Mouse (Mus musculus) retina, adult 2 months (tissue): ENCODE results near the gene Pawr.

ENCODE experiments used
- DNase-seq: peaks from one replicate; pipeline ENCODE4 v3.0.0-alpha.2; 2012; ENCODE audit warnings: low read depth, low spot score

Pawr gene

GRCm38 (mm10) chr10:108331784-108332561, at the start of gene Pawr:
TSS of gene Pawr (plus strand) at chr10:108332121.
- peak; percentile 79 for DNase-seq

GRCm38 (mm10) chr10:108282351-108282750, 49.6 kb upstream of the Pawr start:
- no peak for DNase-seq

GRCm38 (mm10) chr10:108283418-108283817, 48.5 kb upstream of the Pawr start:
- no peak for DNase-seq

- no peak for DNase-seq
Measured at GRCm38 (mm10) chr10:108283837-108284236, 48.1 kb upstream of the Pawr start.

GRCm38 (mm10) chr10:108284445-108284844, 47.5 kb upstream of the Pawr start:
- no peak for DNase-seq

- DNase-seq, result no peak
Measured at GRCm38 (mm10) chr10:108284977-108285376, 46.9 kb upstream of the Pawr start.

GRCm38 (mm10) chr10:108286658-108287437, 45.1 kb upstream of the Pawr start:
- no peak for DNase-seq

GRCm38 (mm10) chr10:108287438-108287801, 44.5 kb upstream of the Pawr start:
- no peak for DNase-seq

- no peak for DNase-seq
Measured at GRCm38 (mm10) chr10:108290046-108290445, 41.9 kb upstream of the Pawr start.

- DNase-seq, result no peak
Measured at GRCm38 (mm10) chr10:108291688-108292471, 40.0 kb upstream of the Pawr start.

- no peak for DNase-seq
Measured at GRCm38 (mm10) chr10:108292651-108293050, 39.3 kb upstream of the Pawr start.

GRCm38 (mm10) chr10:108293620-108294195, 38.2 kb upstream of the Pawr start:
- no peak for DNase-seq

- no peak for DNase-seq
Measured at GRCm38 (mm10) chr10:108294766-108295165, 37.2 kb upstream of the Pawr start.

GRCm38 (mm10) chr10:108296446-108296845, 35.5 kb upstream of the Pawr start:
- no peak for DNase-seq

GRCm38 (mm10) chr10:108298261-108298660, 33.7 kb upstream of the Pawr start:
- DNase-seq, result no peak

GRCm38 (mm10) chr10:108298841-108299545, 32.9 kb upstream of the Pawr start:
- DNase-seq, result no peak

- no peak for DNase-seq
Measured at GRCm38 (mm10) chr10:108299828-108300227, 32.1 kb upstream of the Pawr start.

GRCm38 (mm10) chr10:108300843-108301242, 31.1 kb upstream of the Pawr start:
- DNase-seq, result peak; percentile 63

- no peak for DNase-seq
Measured at GRCm38 (mm10) chr10:108307772-108308171, 24.1 kb upstream of the Pawr start.

- no peak for DNase-seq
Measured at GRCm38 (mm10) chr10:108310195-108310594, 21.7 kb upstream of the Pawr start.

GRCm38 (mm10) chr10:108311396-108311795, 20.5 kb upstream of the Pawr start:
- no peak for DNase-seq
